Mouse (Mus musculus): ENCODE results near the gene Dcaf4. TPM values are rescaled to one million over a fixed set of nuclear protein-coding genes. Genes with fewer than 3 reads are reported as not detected.

The Dcaf4 gene
- 10 to 100 TPM; 16.4 to 30.7 (median 21.4) TPM for polyA plus RNA-seq (2017; shearing (Covaris generic))

GRCm38 (mm10) chr12:83520311-83520890, at the start of gene Dcaf4:
TSS of gene Dcaf4 (plus strand) at chr12:83520466.
- ATAC-seq, result peak; percentile 99

- no peak for ATAC-seq
Measured at GRCm38 (mm10) chr12:83471760-83472159, 48.5 kb upstream of the Dcaf4 start.

GRCm38 (mm10) chr12:83473987-83474600, 46.2 kb upstream of the Dcaf4 start:
- no peak for ATAC-seq

GRCm38 (mm10) chr12:83475419-83475818, 44.8 kb upstream of the Dcaf4 start:
- no peak for ATAC-seq

GRCm38 (mm10) chr12:83476277-83476676, 44.0 kb upstream of the Dcaf4 start:
- ATAC-seq, result no peak

- ATAC-seq, result no peak
Measured at GRCm38 (mm10) chr12:83479140-83479539, 41.1 kb upstream of the Dcaf4 start.

- ATAC-seq, result no peak
Measured at GRCm38 (mm10) chr12:83479818-83480401, 40.4 kb upstream of the Dcaf4 start.

GRCm38 (mm10) chr12:83481439-83481838, 38.8 kb upstream of the Dcaf4 start:
- no peak for ATAC-seq

- ATAC-seq, result no peak
Measured at GRCm38 (mm10) chr12:83483653-83484052, 36.6 kb upstream of the Dcaf4 start.

- no peak for ATAC-seq
Measured at GRCm38 (mm10) chr12:83484855-83485745, 35.2 kb upstream of the Dcaf4 start.

GRCm38 (mm10) chr12:83485911-83486670, 34.2 kb upstream of the Dcaf4 start:
- ATAC-seq, result no peak

- peak; percentile 18 for ATAC-seq
Measured at GRCm38 (mm10) chr12:83486671-83487461, 33.4 kb upstream of the Dcaf4 start.

- ATAC-seq, result peak; percentile 90
Measured at GRCm38 (mm10) chr12:83487476-83487991, 32.7 kb upstream of the Dcaf4 start, which contains the start of gene Dpf3. TSS of gene Dpf3 (minus strand) at chr12:83487716.

- no peak for ATAC-seq
Measured at GRCm38 (mm10) chr12:83488211-83488941, 31.9 kb upstream of the Dcaf4 start.

- ATAC-seq, result no peak
Measured at GRCm38 (mm10) chr12:83489748-83490147, 30.5 kb upstream of the Dcaf4 start.

- no peak for ATAC-seq
Measured at GRCm38 (mm10) chr12:83491609-83492008, 28.7 kb upstream of the Dcaf4 start.

- no peak for ATAC-seq
Measured at GRCm38 (mm10) chr12:83492808-83493207, 27.5 kb upstream of the Dcaf4 start.

- no peak for ATAC-seq
Measured at GRCm38 (mm10) chr12:83494196-83494595, 26.1 kb upstream of the Dcaf4 start.

- no peak for ATAC-seq
Measured at GRCm38 (mm10) chr12:83495248-83495960, 24.9 kb upstream of the Dcaf4 start.

GRCm38 (mm10) chr12:83495961-83496282, 24.3 kb upstream of the Dcaf4 start:
- no peak for ATAC-seq

Measured in inflammation-experienced regulatory T-cells, adult 6 months (primary cell).